Mouse (Mus musculus): ENCODE results near the gene Gm42791. TPM values are rescaled to one million over a fixed set of nuclear protein-coding genes. Genes with fewer than 3 reads are reported as not detected.

Gm42791 gene
- total RNA-seq, 2 experiments from 2014 or later, result 3.3 to 6.1 TPM

- intact Hi-C loops (cut with DNase I), result no loop called here
- no peak for DNase-seq
Observed at GRCm38 (mm10) chr5:148934457-148934856, 60.5 kb downstream of the Gm42791 start.

- no peak for DNase-seq
- intact Hi-C loops (cut with DNase I), result no loop called here
Observed at GRCm38 (mm10) chr5:148933767-148934166, 61.2 kb downstream of the Gm42791 start.

- intact Hi-C loops (cut with DNase I), result no loop called here
- DNase-seq, result no peak
Observed at GRCm38 (mm10) chr5:148931301-148931700, 63.6 kb downstream of the Gm42791 start.

DNA sequence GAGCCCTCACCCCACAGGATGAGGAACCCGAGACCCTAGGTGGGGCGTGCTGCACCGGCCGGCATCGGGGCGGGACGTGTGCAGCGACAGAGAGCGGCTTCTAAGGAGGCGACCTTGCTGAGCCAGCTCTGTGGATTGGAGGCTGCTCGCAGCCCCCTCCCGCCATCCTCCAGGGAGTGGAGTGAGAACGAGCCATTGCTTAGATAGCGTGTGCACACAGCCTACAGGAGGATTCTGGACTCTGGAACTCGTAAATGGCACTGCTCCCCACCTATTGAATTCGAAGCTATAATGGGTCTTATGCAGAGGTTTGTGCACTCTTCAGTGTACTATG is 65.9 kb downstream of the Gm42791 start, which contains the start of gene Katnal1:
Gene Katnal1 (minus strand): TSS at position 205 of the 334 bp plus-strand sequence.
- intact Hi-C loops (cut with DNase I), result loop anchor here (10.0 kb wide), 1 partner anchor 256 kb away; the partner anchor contains the start of genes Hmgb1 and Uspl1
- no peak for DNase-seq

GRCm38 (mm10) chr5:148928382-148929115 is 66.4 kb downstream of the Gm42791 start:
- intact Hi-C loops (cut with DNase I), result loop anchor here (10.0 kb wide), 1 partner anchor 256 kb away; the partner anchor contains the start of genes Hmgb1 and Uspl1
- DNase-seq, result peak; percentile 91 to 94

- intact Hi-C loops (cut with DNase I), result loop anchor here (10.0 kb wide), 1 partner anchor 257 kb away; the partner anchor contains the start of genes Hmgb1 and Uspl1
- no peak for DNase-seq
Observed at GRCm38 (mm10) chr5:148927717-148928223, 67.2 kb downstream of the Gm42791 start.

GRCm38 (mm10) chr5:148924586-148924985 is 70.4 kb downstream of the Gm42791 start:
- no peak for DNase-seq
- intact Hi-C loops (cut with DNase I), result loop anchor here (10.0 kb wide), 1 partner anchor 260 kb away; the partner anchor contains the start of genes Hmgb1 and Uspl1

DNA sequence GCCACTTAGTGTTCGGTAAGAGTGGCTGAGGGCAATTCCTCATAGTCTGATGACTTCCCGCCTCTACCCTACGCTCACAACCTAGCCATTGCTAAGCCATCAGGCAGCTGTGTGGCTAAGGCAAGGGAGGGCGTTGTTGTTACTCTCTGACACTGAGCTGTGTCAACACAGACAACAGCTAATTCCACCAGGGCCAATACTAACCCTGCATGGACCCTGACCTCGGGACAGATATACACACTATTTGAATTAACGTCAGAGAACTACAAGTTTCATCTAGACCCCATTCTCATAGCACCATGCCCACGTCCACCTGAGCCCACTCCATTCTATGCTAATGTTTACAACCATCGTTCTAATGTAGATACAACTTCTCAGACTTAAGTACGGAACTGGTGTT is 70.9 kb downstream of the Gm42791 start:
- intact Hi-C loops (cut with DNase I), result loop anchor here (10.0 kb wide), 1 partner anchor 261 kb away; the partner anchor contains the start of genes Hmgb1 and Uspl1
- no peak for DNase-seq

- DNase-seq, result no peak
- intact Hi-C loops (cut with DNase I), result loop anchor here (10.0 kb wide), 1 partner anchor 261 kb away; the partner anchor contains the start of genes Hmgb1 and Uspl1
Observed at GRCm38 (mm10) chr5:148923408-148923807, 71.5 kb downstream of the Gm42791 start.

GRCm38 (mm10) chr5:148922773-148923172 is 72.2 kb downstream of the Gm42791 start:
- intact Hi-C loops (cut with DNase I), result loop anchor here (10.0 kb wide), 1 partner anchor 262 kb away; the partner anchor contains the start of genes Hmgb1 and Uspl1
- no peak for DNase-seq

DNA sequence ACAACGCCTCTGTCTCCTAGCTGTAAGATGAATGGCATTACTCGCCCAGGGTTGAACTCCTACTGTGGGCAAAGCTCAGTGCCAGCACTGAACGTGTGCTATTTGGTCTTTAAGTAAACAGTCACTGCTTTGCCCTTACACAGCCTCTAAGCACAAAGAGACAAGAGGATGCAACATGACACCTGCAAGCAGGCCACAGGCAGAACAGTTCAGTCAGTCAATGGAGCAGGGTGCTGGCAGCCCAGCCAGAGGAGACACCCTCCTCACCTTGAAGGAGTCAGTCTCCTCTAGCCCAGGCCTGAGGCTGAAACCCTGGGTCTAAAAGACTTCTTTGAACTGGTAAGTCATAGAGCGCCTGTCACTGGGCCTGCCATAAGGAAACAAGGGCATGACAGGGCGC is 76.9 kb downstream of the Gm42791 start:
- DNase-seq, result no peak
- intact Hi-C loops (cut with DNase I), result no loop called here

GRCm38 (mm10) chr5:148916775-148917174 is 78.2 kb downstream of the Gm42791 start:
- no peak for DNase-seq
- intact Hi-C loops (cut with DNase I), result no loop called here

DNA sequence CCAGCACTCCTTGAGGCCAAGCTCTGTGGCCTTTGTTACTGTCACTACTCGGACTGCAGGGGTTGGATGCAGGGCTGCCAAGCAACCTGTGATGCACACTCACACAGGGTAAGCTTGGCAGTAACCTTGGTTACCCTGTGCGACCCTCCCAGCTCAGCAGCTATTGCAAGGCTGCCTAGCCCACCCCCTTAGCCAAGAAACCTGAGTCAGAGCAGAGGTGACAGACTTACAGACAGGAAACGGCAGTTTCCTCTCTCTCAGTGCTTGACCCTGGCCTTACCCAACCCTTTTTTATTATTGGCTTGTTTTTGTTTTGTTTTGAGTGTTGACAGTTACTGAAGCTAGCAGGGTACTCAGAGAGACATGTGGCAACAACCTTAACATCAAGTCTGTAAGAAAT is 82.7 kb downstream of the Gm42791 start:
- intact Hi-C loops (cut with DNase I), result no loop called here
- no peak for DNase-seq

DNA sequence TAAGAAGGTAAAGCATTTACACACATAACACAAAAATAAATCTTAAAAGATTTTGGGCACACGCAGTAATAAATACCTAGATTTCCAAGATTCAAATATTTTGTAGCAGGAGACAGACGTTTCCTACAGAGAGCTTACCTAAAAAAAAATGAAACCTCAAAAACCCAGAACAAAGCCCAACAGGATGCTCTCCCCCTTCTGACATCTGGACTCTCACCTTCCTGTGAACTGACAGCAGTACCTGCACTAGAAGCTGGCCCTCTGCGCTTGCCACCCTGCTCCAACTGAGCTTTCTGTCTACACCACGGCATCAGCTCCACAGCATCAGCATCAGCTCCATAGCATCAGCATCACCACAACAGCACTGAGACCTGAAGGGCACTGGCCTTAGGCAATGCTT is 84.9 kb downstream of the Gm42791 start:
- DNase-seq, result no peak
- intact Hi-C loops (cut with DNase I), result no loop called here

- peak; percentile 30 to 32 for DNase-seq
- intact Hi-C loops (cut with DNase I), result loop anchor here (5.0 kb wide), 1 partner anchor 143 kb away; no protein-coding TSS in a partner anchor
Observed at GRCm38 (mm10) chr5:148909402-148909801, 85.5 kb downstream of the Gm42791 start.

DNA sequence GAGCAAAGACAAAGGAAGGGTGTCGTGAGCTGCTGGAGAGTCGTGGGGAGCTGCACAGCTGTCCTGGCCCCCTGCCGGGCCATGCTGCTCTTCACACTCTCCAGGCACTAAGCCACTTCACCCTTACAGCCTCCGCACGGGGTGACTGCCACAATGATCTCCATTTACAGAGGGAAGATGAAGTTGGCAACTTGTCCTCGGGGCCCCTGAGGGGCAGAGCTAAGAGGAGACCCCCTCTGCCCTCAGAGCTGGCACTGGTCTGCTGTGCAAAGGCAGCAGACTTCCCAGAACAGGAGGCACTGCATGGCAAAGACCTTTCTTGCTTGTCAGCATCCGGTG is 85.9 kb downstream of the Gm42791 start:
- peak; percentile 55 to 59 for DNase-seq
- intact Hi-C loops (cut with DNase I), result loop anchor here (5.0 kb wide), 1 partner anchor 143 kb away; no protein-coding TSS in a partner anchor

- intact Hi-C loops (cut with DNase I), result loop anchor here (5.0 kb wide), 1 partner anchor 144 kb away; no protein-coding TSS in a partner anchor
- no peak for DNase-seq
Observed at GRCm38 (mm10) chr5:148908191-148909056, 86.5 kb downstream of the Gm42791 start.

GRCm38 (mm10) chr5:148906305-148906704 is 88.6 kb downstream of the Gm42791 start:
- intact Hi-C loops (cut with DNase I), result loop anchor here (5.0 kb wide), 1 partner anchor 146 kb away; no protein-coding TSS in a partner anchor
- DNase-seq, result no peak

GRCm38 (mm10) chr5:148904846-148905245 is 90.1 kb downstream of the Gm42791 start:
- intact Hi-C loops (cut with DNase I), result loop anchor here (1.0 to 5.0 kb wide), 2 partner anchors 88 to 147 kb away; no protein-coding TSS in a partner anchor
- peak; percentile 31 to 47 for DNase-seq

GRCm38 (mm10) chr5:148899361-148899760 is 95.6 kb downstream of the Gm42791 start:
- DNase-seq, result no peak
- intact Hi-C loops (cut with DNase I), result no loop called here

Measured in heart, postnatal 14 days (tissue).